Mouse (Mus musculus) left cerebral cortex, postnatal 36 days (tissue): ENCODE measurements around the gene Mast4. TPM values are rescaled to one million over a fixed set of nuclear protein-coding genes. Genes with fewer than 3 reads are reported as not detected.

Source experiments
- DNase-seq, 2 experiments: peaks; one replicate each; pipeline ENCODE4 v3.0.0; 2021 to 2022; ENCODE audit warnings: low spot score in 2 of 2, mixed read lengths in 1 of 2
- intact Hi-C: fragments of 180-260 bp; cut with DNase I; formaldehyde crosslinking; loops from one replicate; pipeline ENCODE4 v1.15.1; 2025
- total RNA-seq, 2 experiments: library from RNA; stranded (reverse); gene quantifications; 2 replicates each; pipeline ENCODE4 v1.2.3; 2021

Mast4 gene
- total RNA-seq, 2 experiments from 2014 or later, result 45.7 to 56.6 TPM

GRCm38 (mm10) chr13:102698751-102699323, 635.5 kb downstream of the Mast4 start:
- intact Hi-C loops, result no loop called here
- peak; percentile 39 to 42 for DNase-seq

GRCm38 (mm10) chr13:102698335-102698734, 636.0 kb downstream of the Mast4 start:
- intact Hi-C loops, result no loop called here
- no peak for DNase-seq

DNA sequence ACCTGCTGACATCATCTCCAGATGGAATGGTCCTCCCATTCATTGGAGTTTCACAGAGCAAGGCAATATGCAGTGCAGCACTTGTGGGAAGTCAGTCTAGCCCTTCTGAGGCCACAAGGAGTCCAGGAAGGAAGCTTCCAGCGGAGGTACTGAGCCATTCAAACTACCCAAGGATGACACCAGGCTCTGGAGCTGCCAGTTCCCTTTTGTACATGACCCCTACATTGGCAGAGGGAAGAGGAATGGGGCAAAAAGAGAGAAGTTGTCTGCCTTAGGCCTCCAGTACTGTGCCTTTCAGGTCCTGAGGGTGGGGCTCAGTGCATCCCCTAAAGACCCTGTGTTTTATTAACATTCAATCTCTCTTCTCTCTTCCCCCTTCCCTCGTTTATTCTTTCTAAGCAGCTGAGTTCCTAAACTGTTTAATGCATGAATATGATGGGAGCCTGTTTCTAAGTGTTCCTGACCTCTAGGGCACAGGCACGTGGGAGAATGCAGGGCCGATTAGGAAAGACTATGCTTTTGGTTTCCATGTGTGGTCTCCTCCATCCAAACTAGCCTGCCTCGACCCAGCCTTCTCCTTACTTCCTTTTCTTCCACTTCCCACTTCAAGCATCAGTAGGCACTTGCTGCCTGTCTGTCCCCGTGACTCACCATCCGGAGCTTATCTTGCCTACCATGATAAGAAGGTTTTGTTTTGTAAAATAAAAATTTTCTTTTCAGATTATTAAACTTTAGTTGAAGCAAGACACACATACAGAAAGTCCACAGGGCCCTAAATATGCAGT, 639.0 kb downstream of the Mast4 start:
- no peak for DNase-seq
- intact Hi-C loops, result no loop called here

DNA sequence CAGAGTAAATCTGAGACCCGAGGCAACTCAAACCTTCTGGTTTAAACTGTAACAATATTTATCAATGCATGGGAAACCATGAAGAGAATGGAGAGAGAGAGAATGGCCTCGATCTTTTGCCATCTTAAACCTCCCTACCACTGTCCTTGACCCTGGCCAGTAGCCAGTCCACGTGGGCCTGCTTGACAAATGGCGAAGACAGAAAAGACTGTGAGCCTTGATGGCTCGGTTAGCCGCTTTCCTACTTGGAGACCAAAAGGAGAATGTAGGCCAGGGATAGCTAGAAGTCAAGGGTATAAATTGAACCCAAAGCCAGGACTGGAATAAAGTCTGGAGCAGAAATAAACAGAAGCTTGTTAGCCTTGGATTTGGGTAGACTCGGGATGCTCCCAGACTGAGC, 640.1 kb downstream of the Mast4 start:
- intact Hi-C loops, result loop anchor here (5.0 kb wide), 1 partner anchor 1088 kb away; no protein-coding TSS in a partner anchor
- DNase-seq, result no peak

- DNase-seq, result no peak
- intact Hi-C loops, result loop anchor here (5.0 kb wide), 1 partner anchor 1089 kb away; no protein-coding TSS in a partner anchor
Observed at GRCm38 (mm10) chr13:102693341-102693801, 640.9 kb downstream of the Mast4 start, which contains the start of gene Cd180. Gene Cd180, plus strand, starts transcription at chr13:102693558.

- no peak for DNase-seq
- intact Hi-C loops, result loop anchor here (5.0 kb wide), 1 partner anchor 1091 kb away; no protein-coding TSS in a partner anchor
Observed at GRCm38 (mm10) chr13:102691408-102692150, 642.7 kb downstream of the Mast4 start.

- DNase-seq, result no peak
- intact Hi-C loops, result loop anchor here (5.0 kb wide), 1 partner anchor 1092 kb away; no protein-coding TSS in a partner anchor
Observed at GRCm38 (mm10) chr13:102690184-102690583, 644.1 kb downstream of the Mast4 start.

DNA sequence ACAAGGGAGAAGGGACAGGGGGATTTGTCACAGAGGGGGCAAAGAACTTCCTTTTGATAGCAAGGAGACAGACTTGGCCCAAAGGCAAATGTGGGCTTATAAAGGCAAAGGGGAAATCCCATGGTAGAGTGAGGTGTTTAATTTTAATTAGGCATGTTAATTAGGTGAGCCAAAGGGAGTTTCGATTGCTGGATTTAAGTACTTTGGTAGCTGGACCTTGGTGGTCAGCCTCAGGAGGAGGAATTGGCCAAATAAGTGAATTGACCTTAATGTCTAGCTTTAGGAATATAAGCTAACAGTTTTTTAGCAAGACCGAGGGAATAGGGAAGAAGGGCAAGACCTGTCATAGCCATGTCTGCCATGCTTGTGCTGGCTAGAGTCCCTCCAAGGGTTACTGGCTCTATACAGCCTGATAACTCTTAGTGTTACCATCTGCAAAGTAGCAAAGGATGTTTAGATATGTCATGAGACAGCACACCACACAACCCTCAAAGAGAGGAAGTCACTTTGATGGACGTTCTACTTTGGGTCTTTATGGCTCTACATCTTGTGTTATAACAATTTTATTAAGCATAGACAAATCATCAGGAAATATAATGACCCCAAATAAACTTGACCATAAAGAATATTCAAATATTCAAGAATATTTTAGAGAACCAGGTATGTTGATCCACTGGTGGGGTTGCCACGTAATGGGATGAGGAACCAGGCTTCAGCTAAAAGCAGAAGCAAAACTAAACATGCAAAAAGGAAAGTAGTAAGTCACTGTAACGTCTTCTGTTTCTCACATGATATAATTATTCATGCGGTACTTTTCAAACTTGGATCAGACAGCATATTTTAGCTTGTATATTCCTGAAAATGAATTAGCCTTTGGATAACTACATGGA, 644.9 kb downstream of the Mast4 start:
- DNase-seq, result no peak
- intact Hi-C loops, result loop anchor here (5.0 kb wide), 1 partner anchor 1093 kb away; no protein-coding TSS in a partner anchor

DNA sequence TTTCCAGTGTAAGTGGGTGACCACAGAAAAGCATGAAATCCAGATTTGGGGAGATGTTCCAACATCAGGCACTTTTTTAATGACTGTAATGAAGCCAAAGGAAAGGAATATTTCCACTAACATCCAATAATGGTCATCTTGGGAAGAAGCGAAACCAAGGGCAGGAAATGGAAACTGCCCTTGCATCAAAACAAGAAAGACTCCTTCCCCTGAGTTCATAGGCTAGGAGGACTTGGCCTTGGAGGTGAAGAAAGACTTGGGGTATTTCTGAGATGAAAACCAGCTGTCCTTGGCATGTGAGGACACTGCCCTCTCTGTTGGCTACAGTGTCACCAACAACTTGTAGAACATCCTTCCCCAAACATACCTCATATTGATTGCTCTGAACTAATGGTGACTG, 646.2 kb downstream of the Mast4 start:
- intact Hi-C loops, result no loop called here
- DNase-seq, result no peak

DNA sequence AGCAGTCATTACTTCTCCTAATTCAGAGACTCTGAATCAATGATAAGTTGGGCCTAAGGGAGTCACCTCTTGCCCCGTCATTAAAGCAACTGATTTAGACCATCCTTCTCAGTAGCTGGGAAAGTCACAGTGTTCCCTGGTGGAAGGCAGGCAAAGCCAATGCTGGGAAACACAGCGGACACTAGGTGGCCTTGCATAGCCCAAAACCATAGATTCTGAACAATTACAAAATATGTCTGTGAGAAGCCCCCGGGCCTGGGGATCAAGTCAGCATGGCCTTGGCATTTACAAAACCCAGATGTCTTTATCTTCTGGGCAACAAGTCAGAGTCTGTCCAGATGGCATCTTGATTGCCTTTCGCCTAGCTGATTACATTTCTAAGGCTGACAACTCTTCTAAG, 649.4 kb downstream of the Mast4 start:
- DNase-seq, result no peak
- intact Hi-C loops, result no loop called here
